Mouse (Mus musculus): ENCODE data around the gene Zdhhc9. TPM values are rescaled to one million over a fixed set of nuclear protein-coding genes. Genes with fewer than 3 reads are reported as not detected.

The Zdhhc9 gene
- polyA plus RNA-seq, 1 experiment from 2014 or later: 6.8 TPM

GRCm38 (mm10) chrX:48139368-48140285 is 69.1 kb downstream of the Zdhhc9 start:
- Histone ChIP-seq H3K36me3 (no peaks in the 10 kb centered on the region), H3K9ac (no peak overlapping the region), H3K27me3 (no peaks in the 10 kb centered on the region), H3K4me1 (0 out of 2 replicates have a peak, but pooled peaks cover 5% of the 10 kb centered on the region), H3K27ac (no peak overlapping the region), H3K9me3 (no peaks in the 10 kb centered on the region), H3K4me2 (replicated peaks) (no peak overlapping the region), H3K4me3 (no peak overlapping the region)
- ATAC-seq (ENCODE audit: low FRiP score, low read depth): no peak
- 50% methylated on average over 14 of the region's 14 CpGs for WGBS

DNA sequence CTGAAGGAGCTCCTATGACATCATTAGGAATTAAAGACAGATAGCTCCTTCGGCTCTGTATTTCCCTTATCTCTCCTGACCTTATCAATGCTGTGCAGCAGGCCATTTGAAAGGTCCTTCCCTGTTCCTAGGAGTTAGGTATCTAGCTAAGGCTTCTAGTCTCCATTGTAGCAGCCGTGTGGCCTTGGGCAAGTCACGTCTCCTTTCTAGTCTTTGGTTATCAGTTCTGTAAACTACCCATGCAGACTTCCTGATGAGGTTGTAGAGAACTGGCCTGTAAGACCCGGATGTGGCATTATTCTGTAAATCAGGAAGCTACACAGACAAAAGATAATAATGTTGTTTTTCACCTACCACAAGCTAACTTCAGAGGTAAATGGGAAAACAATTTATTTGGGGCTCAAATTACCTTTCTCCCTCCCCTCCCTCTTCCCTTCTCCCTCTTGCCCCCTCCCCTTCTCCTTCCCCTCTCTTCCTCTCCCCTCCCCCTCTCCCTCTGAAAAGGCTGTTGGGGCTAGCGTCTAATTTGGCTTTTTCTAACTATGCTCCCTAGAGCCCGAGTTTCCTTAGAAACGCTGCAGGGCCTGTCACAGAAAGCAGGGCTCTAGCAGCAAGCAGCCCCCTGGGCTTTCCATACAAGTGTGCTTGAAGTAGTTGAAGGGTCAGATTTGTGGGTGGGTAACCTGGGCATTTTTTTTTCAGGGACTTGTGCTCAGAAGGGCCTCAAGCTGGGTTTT is 70.0 kb downstream of the Zdhhc9 start:
- Histone ChIP-seq H3K4me1 (0 out of 2 replicates have a peak, but pooled peaks cover 5% of the 10 kb centered on the region), H3K9me3 (no peaks in the 10 kb centered on the region), H3K4me2 (replicated peaks) (no peak overlapping the region), H3K9ac (no peak overlapping the region), H3K4me3 (no peak overlapping the region), H3K27ac (no peak overlapping the region), H3K27me3 (no peaks in the 10 kb centered on the region), H3K36me3 (no peaks in the 10 kb centered on the region)
- no peak for ATAC-seq (ENCODE audit: low FRiP score, low read depth)
- WGBS: 49% methylated on average over 7 of the region's 7 CpGs

- 0 out of 2 replicates have a peak, but pooled peaks cover 2% of the 10 kb centered on the region for H3K4me1 ChIP-seq
- 65% methylated on average over 6 of the region's 6 CpGs for WGBS
- no peak for ATAC-seq (ENCODE audit: low FRiP score, low read depth)
- H3K4me2 ChIP-seq (replicated peaks): no peak overlapping the region
- H3K27me3 ChIP-seq: no peaks in the 10 kb centered on the region
- no peaks in the 10 kb centered on the region for H3K36me3 ChIP-seq
- H3K4me3 ChIP-seq: no peak overlapping the region
- no peaks in the 10 kb centered on the region for H3K9me3 ChIP-seq
- no peak overlapping the region for H3K9ac ChIP-seq
- no peak overlapping the region for H3K27ac ChIP-seq
These were observed 70.7 kb downstream of the Zdhhc9 start for GRCm38 (mm10) chrX:48138011-48138410.

DNA sequence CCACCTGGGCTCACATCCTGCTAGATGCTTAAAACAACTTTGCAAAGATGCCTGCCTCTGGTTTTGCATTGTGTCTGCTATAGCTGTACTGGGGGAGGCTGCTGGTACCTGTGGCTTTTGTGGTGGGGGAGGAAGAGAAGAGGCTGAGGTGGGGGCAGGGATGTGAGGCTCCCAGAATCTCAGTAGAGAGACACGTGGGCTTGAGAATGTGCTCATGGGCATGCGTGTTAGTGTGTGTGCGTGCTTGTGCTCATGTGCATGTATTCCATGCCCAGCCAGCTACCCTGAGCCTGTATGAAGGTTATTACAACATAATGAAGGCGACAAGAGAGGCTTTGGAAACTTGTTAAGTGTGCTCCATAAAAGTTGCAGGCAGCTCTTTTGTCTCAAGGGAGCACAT is 71.7 kb downstream of the Zdhhc9 start:
- Histone ChIP-seq H3K4me1 (no peaks in the 10 kb centered on the region), H3K36me3 (no peaks in the 10 kb centered on the region), H3K4me3 (no peak overlapping the region), H3K9ac (no peak overlapping the region), H3K27ac (no peak overlapping the region), H3K27me3 (no peaks in the 10 kb centered on the region), H3K9me3 (no peaks in the 10 kb centered on the region), H3K4me2 (replicated peaks) (no peak overlapping the region)
- no peak for ATAC-seq (ENCODE audit: low FRiP score, low read depth)
- 77% methylated on average over 4 of the region's 4 CpGs for WGBS

GRCm38 (mm10) chrX:48129167-48129566 is 79.5 kb downstream of the Zdhhc9 start:
- Histone ChIP-seq H3K4me2 (replicated peaks) (no peak overlapping the region), H3K4me1 (no peaks in the 10 kb centered on the region), H3K36me3 (no peaks in the 10 kb centered on the region), H3K4me3 (no peak overlapping the region), H3K9ac (no peak overlapping the region), H3K27ac (no peak overlapping the region), H3K9me3 (no peaks in the 10 kb centered on the region), H3K27me3 (no peaks in the 10 kb centered on the region)
- no peak for ATAC-seq (ENCODE audit: low FRiP score, low read depth)
- 75% methylated on average over 1 of the region's 1 CpGs for WGBS

GRCm38 (mm10) chrX:48127502-48128218 is 81.0 kb downstream of the Zdhhc9 start:
- Histone ChIP-seq H3K4me1 (no peaks in the 10 kb centered on the region), H3K36me3 (no peaks in the 10 kb centered on the region)
- 72% methylated on average over 6 of the region's 6 CpGs for WGBS

DNA sequence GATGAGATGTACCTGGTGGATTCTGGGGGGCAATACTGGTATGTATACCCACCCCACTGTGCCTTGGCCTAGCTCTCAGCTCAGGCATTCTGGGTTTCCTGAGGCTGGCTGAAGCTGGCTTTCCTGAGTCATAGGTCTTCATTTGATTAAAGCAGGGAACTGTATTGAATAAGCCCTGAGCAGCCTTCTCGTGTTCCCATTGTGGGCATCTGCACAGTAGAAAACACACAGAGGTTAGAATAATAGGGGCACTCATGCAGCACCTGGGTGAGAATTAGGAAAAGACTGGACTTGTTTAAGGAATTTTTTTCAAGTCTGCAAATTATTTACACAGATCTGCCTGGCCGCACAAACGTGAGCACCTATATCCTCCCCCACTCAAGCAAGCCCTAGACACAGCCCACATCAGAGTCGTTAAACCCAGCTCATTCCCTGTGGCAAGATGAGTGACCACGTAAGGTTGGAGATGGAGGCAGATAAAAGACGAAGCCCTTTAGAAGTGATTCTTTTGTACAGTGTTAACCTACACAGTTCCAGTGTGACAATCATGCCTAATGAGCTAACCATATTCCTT is 81.7 kb downstream of the Zdhhc9 start:
- no peak for ATAC-seq (ENCODE audit: low FRiP score, low read depth)
- Histone ChIP-seq H3K9ac (no peak overlapping the region), H3K9me3 (no peaks in the 10 kb centered on the region), H3K27me3 (no peaks in the 10 kb centered on the region), H3K36me3 (no peaks in the 10 kb centered on the region), H3K4me3 (no peak overlapping the region), H3K27ac (no peak overlapping the region), H3K4me1 (no peaks in the 10 kb centered on the region), H3K4me2 (replicated peaks) (no peak overlapping the region)
- 49% methylated on average over 6 of the region's 6 CpGs for WGBS

More at GRCm38 (mm10) chrX:48127502-48128218, 81.0 kb downstream of the Zdhhc9 start:
- no peak overlapping the region for H3K9ac ChIP-seq
- no peak overlapping the region for H3K27ac ChIP-seq
- H3K27me3 ChIP-seq: no peaks in the 10 kb centered on the region
- H3K4me2 ChIP-seq (replicated peaks): no peak overlapping the region
- no peak overlapping the region for H3K4me3 ChIP-seq
- no peaks in the 10 kb centered on the region for H3K9me3 ChIP-seq
- ATAC-seq (ENCODE audit: low FRiP score, low read depth): no peak

DNA sequence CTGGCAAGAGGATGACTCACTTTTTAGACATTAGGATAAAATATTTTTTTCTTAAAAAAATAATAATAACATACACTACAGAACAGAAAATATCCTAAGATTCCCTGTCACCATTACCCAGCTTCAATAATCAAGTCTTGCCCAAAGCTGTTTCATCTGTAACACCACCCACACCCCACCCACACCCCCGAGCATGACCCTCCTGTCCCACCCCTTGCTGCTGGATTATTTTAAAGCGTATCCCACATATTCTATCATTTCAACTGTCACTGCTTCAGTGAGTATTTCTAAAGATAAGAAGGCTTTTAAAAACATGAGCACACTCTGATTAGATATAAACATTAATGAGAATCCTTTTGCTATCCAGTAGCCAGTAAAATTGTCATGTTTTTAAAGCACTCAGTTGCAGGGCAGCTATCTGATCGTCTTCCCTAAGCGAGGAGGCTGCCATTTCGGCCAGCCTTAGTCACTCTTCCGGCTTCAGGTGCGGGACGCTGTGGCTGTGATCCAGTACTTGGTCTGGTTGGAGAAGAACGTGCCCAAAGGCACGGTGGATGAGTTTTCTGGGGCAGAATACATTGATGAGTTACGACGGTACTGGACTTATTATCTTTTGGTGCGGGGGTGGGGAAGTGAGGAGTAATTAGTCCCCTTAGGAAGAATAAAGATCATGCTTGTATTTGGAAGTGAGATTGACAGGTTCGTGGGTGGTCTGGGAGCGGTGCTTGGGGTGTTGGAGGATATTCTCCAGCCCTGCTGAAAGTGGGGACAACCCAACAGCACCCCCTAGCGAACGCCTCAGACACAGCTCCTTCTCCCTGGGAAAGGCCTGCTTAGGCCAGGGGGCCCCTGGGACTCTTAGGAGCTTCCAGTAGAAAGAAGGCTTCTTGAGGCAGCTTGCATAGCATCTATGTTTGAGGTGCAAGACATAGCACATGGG is 84.3 kb downstream of the Zdhhc9 start:
- Histone ChIP-seq H3K4me2 (replicated peaks) (peak overlapping the region; percentile 30), H3K9me3 (no peaks in the 10 kb centered on the region), H3K4me1 (no peaks in the 10 kb centered on the region), H3K36me3 (no peaks in the 10 kb centered on the region), H3K9ac (no peak overlapping the region), H3K27ac (no peak overlapping the region), H3K4me3 (no peak overlapping the region), H3K27me3 (no peaks in the 10 kb centered on the region)
- WGBS: 27% methylated on average over 17 of the region's 17 CpGs
- ATAC-seq (ENCODE audit: low FRiP score, low read depth): no peak

Other genes starting within 250 kb of the Zdhhc9 start
- 8.9 and 9.3 TPM in 2 replicates for gene Apln, start 174.0 kb downstream of the Zdhhc9 start, polyA plus RNA-seq (2015; fragmentation: Nextera tagmentation; extraction: Ambion mirVana)
- gene Xpnpep2, start 100.2 kb downstream of the Zdhhc9 start, polyA plus RNA-seq (2015; fragmentation: Nextera tagmentation; extraction: Ambion mirVana): 3.6 and 4.3 TPM in 2 replicates
- 1.4 and 1.8 TPM in 2 replicates for gene Sash3, start 62.4 kb downstream of the Zdhhc9 start, polyA plus RNA-seq (2015; fragmentation: Nextera tagmentation; extraction: Ambion mirVana)
- 22.6 and 23.2 TPM in 2 replicates for gene Utp14a, start 48.0 kb upstream of the Zdhhc9 start, polyA plus RNA-seq (2015; fragmentation: Nextera tagmentation; extraction: Ambion mirVana)
- 6.8 and 6.9 TPM in 2 replicates for gene Bcorl1, start 132.5 kb upstream of the Zdhhc9 start, polyA plus RNA-seq (2015; fragmentation: Nextera tagmentation; extraction: Ambion mirVana)

Measured in limb, embryonic 13.5 days (tissue).